Mouse (Mus musculus): ENCODE measurements around the gene Uqcc3. TPM values are rescaled to one million over a fixed set of nuclear protein-coding genes. Genes with fewer than 3 reads are reported as not detected.

Uqcc3 gene
- total RNA-seq (2021), result 10 to 100 TPM; 55.1 to 64.7 TPM
- long read RNA-seq, experiment 1, transcript Uqcc3-201 (2 exons, 821 nt), result major isoform, 69 of 73 reads
- long read RNA-seq, experiment 1, partial matches to known transcripts, result 3 of 73 reads
- long read RNA-seq, experiment 1, other reads (novel, unspliced or antisense), result 1 of 73 reads
- long read RNA-seq, experiment 2, transcript Uqcc3-201 (2 exons, 821 nt), result major isoform, 84 of 87 reads
- long read RNA-seq, experiment 2, partial matches to known transcripts, result 3 of 87 reads
- long read RNA-seq, experiment 2, other reads (novel, unspliced or antisense), result 0 of 87 reads

- intact Hi-C loops (cut with DNase I; ENCODE audit: low total_unique reads), result no loop called here
- DNase-seq, result peak; percentile 89
Measured at GRCm38 (mm10) chr19:8880311-8881033, at the start of gene Uqcc3. Gene Uqcc3, minus strand, starts transcription at chr19:8880923.

- intact Hi-C loops (cut with DNase I; ENCODE audit: low total_unique reads), result no loop called here
- DNase-seq, result no peak
Measured at GRCm38 (mm10) chr19:8930117-8930516, 49.4 kb upstream of the Uqcc3 start.

- DNase-seq, result peak; percentile 91
- intact Hi-C loops (cut with DNase I; ENCODE audit: low total_unique reads), result no loop called here
Measured at GRCm38 (mm10) chr19:8929224-8930088, 48.7 kb upstream of the Uqcc3 start, which contains the start of the genes Rom1 and Eml3. Gene Rom1, minus strand, starts transcription at chr19:8929356. Gene Eml3, plus strand, starts transcription at chr19:8929552.

GRCm38 (mm10) chr19:8928689-8929223 is 48.0 kb upstream of the Uqcc3 start:
- intact Hi-C loops (cut with DNase I; ENCODE audit: low total_unique reads), result no loop called here
- DNase-seq, result no peak

- DNase-seq, result no peak
- intact Hi-C loops (cut with DNase I; ENCODE audit: low total_unique reads), result no loop called here
Measured at GRCm38 (mm10) chr19:8927891-8928525, 47.3 kb upstream of the Uqcc3 start.

- intact Hi-C loops (cut with DNase I; ENCODE audit: low total_unique reads), result no loop called here
Measured at GRCm38 (mm10) chr19:8926766-8927165, 46.0 kb upstream of the Uqcc3 start.

GRCm38 (mm10) chr19:8921741-8922140 is 41.0 kb upstream of the Uqcc3 start:
- intact Hi-C loops (cut with DNase I; ENCODE audit: low total_unique reads), result no loop called here
- DNase-seq, result no peak

More at GRCm38 (mm10) chr19:8926766-8927165, 46.0 kb upstream of the Uqcc3 start:
- DNase-seq, result no peak

- no peak for DNase-seq
- intact Hi-C loops (cut with DNase I; ENCODE audit: low total_unique reads), result no loop called here
Measured at GRCm38 (mm10) chr19:8920836-8921291, 40.1 kb upstream of the Uqcc3 start.

GRCm38 (mm10) chr19:8920073-8920736 is 39.5 kb upstream of the Uqcc3 start, which contains the start of gene B3gat3:
Gene B3gat3, plus strand, starts transcription at chr19:8920374.
- peak; percentile 97 for DNase-seq
- intact Hi-C loops (cut with DNase I; ENCODE audit: low total_unique reads), result no loop called here

GRCm38 (mm10) chr19:8919684-8920072 is 39.0 kb upstream of the Uqcc3 start:
- no peak for DNase-seq
- intact Hi-C loops (cut with DNase I; ENCODE audit: low total_unique reads), result no loop called here

GRCm38 (mm10) chr19:8919000-8919399 is 38.3 kb upstream of the Uqcc3 start:
- DNase-seq, result no peak
- intact Hi-C loops (cut with DNase I; ENCODE audit: low total_unique reads), result no loop called here

- intact Hi-C loops (cut with DNase I; ENCODE audit: low total_unique reads), result no loop called here
- no peak for DNase-seq
Measured at GRCm38 (mm10) chr19:8914212-8914611, 33.5 kb upstream of the Uqcc3 start.

- intact Hi-C loops (cut with DNase I; ENCODE audit: low total_unique reads), result no loop called here
- DNase-seq, result no peak
Measured at GRCm38 (mm10) chr19:8911810-8912209, 31.1 kb upstream of the Uqcc3 start.

GRCm38 (mm10) chr19:8908531-8908930 is 27.8 kb upstream of the Uqcc3 start:
- intact Hi-C loops (cut with DNase I; ENCODE audit: low total_unique reads), result loop anchor here (10.0 kb wide), 1 partner anchor 46 kb away; the partner anchor contains the start of gene Tut1

GRCm38 (mm10) chr19:8903412-8903811 is 22.7 kb upstream of the Uqcc3 start:
- no peak for DNase-seq
- intact Hi-C loops (cut with DNase I; ENCODE audit: low total_unique reads), result loop anchor here (10.0 kb wide), 1 partner anchor 51 kb away; the partner anchor contains the start of gene Tut1

More at GRCm38 (mm10) chr19:8908531-8908930, 27.8 kb upstream of the Uqcc3 start:
- no peak for DNase-seq

GRCm38 (mm10) chr19:8899079-8899478 is 18.4 kb upstream of the Uqcc3 start:
- DNase-seq, result no peak
- intact Hi-C loops (cut with DNase I; ENCODE audit: low total_unique reads), result no loop called here

GRCm38 (mm10) chr19:8898576-8898975 is 17.9 kb upstream of the Uqcc3 start:
- intact Hi-C loops (cut with DNase I; ENCODE audit: low total_unique reads), result no loop called here
- no peak for DNase-seq

- intact Hi-C loops (cut with DNase I; ENCODE audit: low total_unique reads), result no loop called here
- peak; percentile 96 for DNase-seq
Measured at GRCm38 (mm10) chr19:8897865-8898495, 17.3 kb upstream of the Uqcc3 start, which contains the start of gene Ganab. Gene Ganab, plus strand, starts transcription at chr19:8898071.
